Mouse (Mus musculus): ENCODE results near the gene Cenpu. TPM values are rescaled to one million over a fixed set of nuclear protein-coding genes. Genes with fewer than 3 reads are reported as not detected.

The Cenpu gene
- polyA plus RNA-seq, 1 experiment from 2014 or later: 27.4 TPM

Other genes starting within 250 kb of the Cenpu start
- 5.6 and 7.0 TPM in 2 replicates for gene Acsl1, start 81.0 kb upstream of the Cenpu start, polyA plus RNA-seq (2016; fragmentation: Nextera tagmentation; extraction: Ambion mirVana)
- 10.2 and 10.9 TPM in 2 replicates for gene Primpol, start 65.2 kb downstream of the Cenpu start, polyA plus RNA-seq (2016; fragmentation: Nextera tagmentation; extraction: Ambion mirVana)
- 180 and 188 TPM in 2 replicates for gene Casp3, start 65.3 kb downstream of the Cenpu start, polyA plus RNA-seq (2016; fragmentation: Nextera tagmentation; extraction: Ambion mirVana)
- 11.5 and 11.7 TPM in 2 replicates for gene Irf2, start 187.7 kb downstream of the Cenpu start, polyA plus RNA-seq (2016; fragmentation: Nextera tagmentation; extraction: Ambion mirVana)

Data from forebrain, embryonic 12.5 days (tissue).